Mouse (Mus musculus) E14TG2a.4 (cell line): ENCODE measurements around the gene Sestd1.

Experiments
- CTCF ChIP-seq: conservative IDR thresholded peaks from 2 replicates; pipeline ENCODE4 v1.5.1; 2014; ENCODE audit warnings: low read length
- NANOG ChIP-seq: IDR thresholded peaks from 2 replicates; pipeline ENCODE4 v1.6.1; 2014; ENCODE audit warnings: borderline replicate concordance, low read length, mixed read lengths
- POU5F1 ChIP-seq: IDR thresholded peaks from 2 replicates; pipeline ENCODE4 v1.6.1; 2014; ENCODE audit warnings: low read length, borderline replicate concordance

- TF ChIP-seq CTCF (no peak), POU5F1 (no peak), NANOG (no peak)
Measured at GRCm38 (mm10) chr2:77175411-77175810, 105.0 kb downstream of the Sestd1 start.
